Mouse (Mus musculus) thymus, adult 2 months (tissue): ENCODE data around the gene Gm37240. TPM values are rescaled to one million over a fixed set of nuclear protein-coding genes. Genes with fewer than 3 reads are reported as not detected.

ENCODE experiments used
- DNase-seq: peaks from one replicate; pipeline ENCODE4 v3.0.0; 2021
- H3K27ac ChIP-seq: fragments of 200-500 bp; 2 replicates; pipeline ENCODE4 v1.5.1; 2012; ENCODE audit warnings: low read length, control low read depth; ENCODE audit not compliant: control insufficient read depth, insufficient read depth
- H3K27me3 ChIP-seq: fragments of 200-500 bp; 2 replicates; pipeline ENCODE4 v1.6.1; 2012; ENCODE audit warnings: mild to moderate bottlenecking, low read length, moderate library complexity, mixed read lengths; ENCODE audit not compliant: control insufficient read depth, insufficient read depth
- H3K36me3 ChIP-seq: fragments of 200-500 bp; 2 replicates; pipeline ENCODE4 v1.6.1; 2012; ENCODE audit warnings: mild to moderate bottlenecking, low read length, moderate library complexity; ENCODE audit not compliant: control insufficient read depth, insufficient read depth
- H3K4me1 ChIP-seq: fragments of 200-500 bp; replicated peaks from 2 replicates; pipeline ENCODE4 v1.6.1; 2012; ENCODE audit warnings: low read length; ENCODE audit not compliant: control insufficient read depth, insufficient read depth
- H3K4me3 ChIP-seq: fragments of 200-500 bp; 2 replicates; pipeline ENCODE4 v1.5.1; 2012; ENCODE audit warnings: mild to moderate bottlenecking, low read length, control low read depth, moderate library complexity; ENCODE audit not compliant: control insufficient read depth, insufficient read depth
- CTCF ChIP-seq: fragments of 200-500 bp; IDR thresholded peaks from 2 replicates; pipeline ENCODE4 v1.5.1; 2012; ENCODE audit warnings: mild to moderate bottlenecking, control low read depth, low read length, moderate library complexity, borderline replicate concordance; ENCODE audit not compliant: control insufficient read depth, poor library complexity, insufficient read depth; ENCODE audit errors: extremely low read depth
- POLR2A ChIP-seq: fragments of 200-500 bp; IDR thresholded peaks from 2 replicates; pipeline ENCODE4 v1.6.1; 2012; ENCODE audit warnings: mild to moderate bottlenecking, low read length, control low read depth, moderate library complexity; ENCODE audit not compliant: control insufficient read depth, poor library complexity, insufficient read depth; ENCODE audit errors: extremely low read depth
- WGBS: fragments of 180-500 bp; shearing (Covaris S2); methylation state at CpG from one replicate; pipeline ENCODE4 v1.1.7; 2018; 5-methylcytosine and 5-hydroxymethylcytosine counted together
- polyA plus RNA-seq: library from polyadenylated mRNA; depleted of rRNA; stranded (reverse); fragments of >200 nt; gene quantifications from 2 replicates; pipeline ENCODE4 v1.2.3, GENCODE M21; 2012

Gm37240 gene
- polyA plus RNA-seq, 1 experiment: 7.0 TPM

DNA sequence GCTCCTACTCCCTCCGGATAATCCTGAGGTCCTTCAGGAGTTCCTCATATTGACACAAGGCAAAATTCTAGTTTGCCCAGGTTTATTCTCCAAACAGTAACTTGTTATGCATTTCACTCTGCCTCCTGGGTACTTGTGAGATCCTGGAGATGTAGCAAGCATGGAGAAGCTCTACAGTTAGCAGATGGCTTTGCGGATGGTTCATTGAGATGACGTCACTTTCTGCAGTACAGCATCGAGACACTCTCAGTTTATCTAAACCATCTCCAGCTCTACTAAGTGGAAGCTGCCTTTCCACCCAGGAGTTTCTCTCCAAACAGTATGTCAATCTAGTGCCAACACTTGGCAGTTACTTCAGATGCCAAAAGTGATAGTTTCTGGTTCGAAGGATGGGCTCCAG is 444.5 kb downstream of the Gm37240 start:
- Histone ChIP-seq H3K4me3 (no peak overlapping the region), H3K4me1 (no peaks in the 10 kb centered on the region), H3K27ac (no peak overlapping the region), H3K27me3 (no peaks in the 10 kb centered on the region), H3K36me3 (no peaks in the 10 kb centered on the region)
- TF ChIP-seq POLR2A: no peak
- DNase-seq: no peak
- 93% methylated on average over 5 of the region's 5 CpGs for WGBS

- DNase-seq: no peak
- 94% methylated on average over 8 of the region's 8 CpGs for WGBS
- no peaks in the 10 kb centered on the region for H3K4me1 ChIP-seq
- TF ChIP-seq CTCF (no peak), POLR2A (no peak)
- no peaks in the 10 kb centered on the region for H3K36me3 ChIP-seq
- H3K4me3 ChIP-seq: no peak overlapping the region
- H3K27ac ChIP-seq: no peak overlapping the region
- no peaks in the 10 kb centered on the region for H3K27me3 ChIP-seq
These were observed 445.1 kb downstream of the Gm37240 start for GRCm38 (mm10) chr3:85442261-85442660.

- TF ChIP-seq CTCF: no peak
- no peak for TF ChIP-seq POLR2A
- Histone ChIP-seq H3K36me3 (no peaks in the 10 kb centered on the region), H3K4me3 (no peak overlapping the region), H3K27me3 (no peaks in the 10 kb centered on the region), H3K27ac (no peak overlapping the region), H3K4me1 (no peaks in the 10 kb centered on the region)
- 61% methylated on average over 4 of the region's 4 CpGs for WGBS
- no peak for DNase-seq
These were observed 451.9 kb downstream of the Gm37240 start for GRCm38 (mm10) chr3:85435406-85435805.

DNA sequence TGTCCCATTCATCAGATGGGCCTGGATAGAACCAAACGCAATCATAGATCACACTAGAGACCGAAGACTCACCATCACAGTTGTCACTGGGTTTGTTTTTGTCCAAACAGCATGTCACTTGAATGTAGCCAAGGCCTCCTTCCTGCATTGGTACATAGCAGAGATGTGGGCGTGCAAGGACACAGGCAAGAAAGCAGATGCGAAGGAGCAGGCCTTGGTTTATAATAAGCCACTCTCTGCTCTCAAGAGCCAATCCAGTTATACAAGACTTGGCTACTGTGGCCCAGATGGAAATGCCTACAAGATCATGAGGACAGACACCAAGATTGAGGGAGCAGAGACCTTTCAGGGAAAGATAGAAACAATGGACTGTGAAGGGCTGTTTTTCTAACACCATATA is 456.1 kb downstream of the Gm37240 start:
- no peaks in the 10 kb centered on the region for H3K4me1 ChIP-seq
- TF ChIP-seq POLR2A: no peak
- no peak for TF ChIP-seq CTCF
- H3K27ac ChIP-seq: no peak overlapping the region
- H3K36me3 ChIP-seq: no peaks in the 10 kb centered on the region
- H3K4me3 ChIP-seq: no peak overlapping the region
- WGBS: 96% methylated on average over 4 of the region's 4 CpGs
- no peak for DNase-seq
- H3K27me3 ChIP-seq: no peaks in the 10 kb centered on the region

GRCm38 (mm10) chr3:85423376-85423997 is 463.8 kb downstream of the Gm37240 start:
- DNase-seq: no peak
- WGBS: 91% methylated on average over 5 of the region's 5 CpGs
- Histone ChIP-seq H3K4me1 (no peaks in the 10 kb centered on the region), H3K36me3 (no peaks in the 10 kb centered on the region), H3K4me3 (no peak overlapping the region), H3K27me3 (no peaks in the 10 kb centered on the region), H3K27ac (no peak overlapping the region)
- TF ChIP-seq POLR2A (no peak), CTCF (no peak)

GRCm38 (mm10) chr3:85421403-85421802 is 465.9 kb downstream of the Gm37240 start:
- Histone ChIP-seq H3K27ac (no peak overlapping the region), H3K36me3 (no peaks in the 10 kb centered on the region), H3K4me1 (no peaks in the 10 kb centered on the region), H3K27me3 (no peaks in the 10 kb centered on the region), H3K4me3 (no peak overlapping the region)
- no peak for TF ChIP-seq CTCF
- no peak for TF ChIP-seq POLR2A
- 95% methylated on average over 9 of the region's 9 CpGs for WGBS
- DNase-seq: no peak

DNA sequence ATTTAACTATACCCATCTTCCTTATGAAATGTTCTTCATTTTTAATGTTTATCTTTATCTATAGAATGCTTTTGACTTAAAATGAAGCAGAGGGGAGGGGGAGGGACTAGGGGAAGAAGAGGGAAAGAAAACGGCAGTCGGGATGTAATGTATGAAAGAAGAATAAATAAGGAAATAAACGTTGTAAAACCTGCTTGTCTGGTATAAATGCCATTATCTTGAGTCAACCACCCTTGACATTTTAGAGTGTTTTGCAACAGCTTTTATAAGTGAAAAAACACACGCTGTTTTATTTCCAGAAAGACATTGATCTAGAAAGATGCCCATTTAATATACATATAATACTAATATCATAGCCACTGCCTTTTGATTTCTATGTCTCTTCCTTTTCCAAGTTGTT is 469.7 kb downstream of the Gm37240 start:
- WGBS: 90% methylated on average over 4 of the region's 4 CpGs
- Histone ChIP-seq H3K4me1 (no peaks in the 10 kb centered on the region), H3K27ac (no peak overlapping the region), H3K27me3 (no peaks in the 10 kb centered on the region), H3K36me3 (no peaks in the 10 kb centered on the region), H3K4me3 (no peak overlapping the region)
- DNase-seq: no peak
- TF ChIP-seq CTCF (no peak), POLR2A (no peak)
